Mouse (Mus musculus) MEL (cell line): ENCODE measurements around the gene Tnf.

Source experiments
- CTCF ChIP-seq, 3 experiments: IDR thresholded peaks in 2 of 3; conservative IDR thresholded peaks in 1 of 3; 2 replicates each; pipeline ENCODE4 v1.5.1; 2011 to 2012; ENCODE audit warnings: low read length in 3 of 3, low read depth in 2 of 3, mild to moderate bottlenecking in 2 of 3, improper control_type of control experiment in 1 of 3, inconsistent platforms in 1 of 3, mixed read lengths in 1 of 3, moderate library complexity in 1 of 3; ENCODE audit not compliant: control insufficient read depth in 1 of 3, insufficient read depth in 1 of 3, poor library complexity in 1 of 3, severe bottlenecking in 1 of 3
- E2F4 ChIP-seq: IDR thresholded peaks from 2 replicates; pipeline ENCODE4 v1.6.1; 2011; ENCODE audit warnings: low read depth, low read length, improper control_type of control experiment, borderline replicate concordance
- GATA1 ChIP-seq: IDR thresholded peaks from 2 replicates; pipeline ENCODE4 v1.6.1; 2011; ENCODE audit warnings: low read depth, low read length, improper control_type of control experiment
- POLR2A ChIP-seq, 2 experiments: IDR thresholded peaks; 2 replicates each; pipeline ENCODE4 v1.6.1; 2011 to 2012; ENCODE audit warnings: low read length in 2 of 2, mild to moderate bottlenecking in 2 of 2, control low read depth in 1 of 2, improper control_type of control experiment in 1 of 2, low read depth in 1 of 2, moderate library complexity in 1 of 2; ENCODE audit not compliant: control insufficient read depth in 1 of 2, insufficient read depth in 1 of 2, poor library complexity in 1 of 2
- SIN3A ChIP-seq: IDR thresholded peaks from 2 replicates; pipeline ENCODE4 v1.6.1; 2012; ENCODE audit warnings: low read length, improper control_type of control experiment, inconsistent platforms
- SMC3 ChIP-seq: IDR thresholded peaks from 2 replicates; pipeline ENCODE4 v1.6.1; 2011; ENCODE audit warnings: low read depth, low read length, improper control_type of control experiment
- ZNF384 ChIP-seq: IDR thresholded peaks from 2 replicates; pipeline ENCODE4 v1.6.1; 2012; ENCODE audit warnings: low read depth, mild to moderate bottlenecking, inconsistent platforms, low read length, improper control_type of control experiment

DNA sequence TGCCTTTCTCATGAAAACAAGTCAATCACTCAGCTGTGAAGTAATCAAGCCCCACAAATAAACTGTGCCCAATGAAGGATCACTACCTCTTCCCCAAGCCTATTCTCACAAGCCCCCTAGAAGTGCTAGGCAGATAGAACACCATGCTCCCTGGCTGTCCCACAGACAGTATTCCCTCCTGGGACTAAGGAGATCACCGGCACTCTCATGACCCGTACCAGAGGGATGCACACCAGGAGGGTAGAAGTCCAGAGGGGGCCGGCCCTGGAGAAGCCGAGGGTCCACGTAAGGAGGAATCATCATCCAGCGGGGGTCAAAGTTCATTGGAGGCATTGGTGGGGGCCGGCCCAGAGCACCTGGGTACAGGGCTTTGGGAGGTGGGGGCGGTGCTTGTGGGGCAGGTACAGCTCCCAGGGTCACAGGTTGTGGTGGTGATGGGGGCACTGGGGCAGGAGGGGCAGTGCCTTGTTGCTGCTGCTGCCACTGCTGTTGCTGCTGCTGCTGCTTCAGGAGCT, 44.1 kb downstream of the Tnf start:
- no peak for TF ChIP-seq E2F4
- no peak for TF ChIP-seq SIN3A
- TF ChIP-seq ZNF384, result no peak
- TF ChIP-seq CTCF (IDR thresholded peaks at IDR 0.05 in 2 of 3, conservative IDR thresholded peaks at IDR 0.05 in 1 of 3; ENCODE audit: control insufficient read depth in 1 of 3, insufficient read depth in 1 of 3, low read depth in 2 of 3, low read length in 3 of 3, poor library complexity in 1 of 3, severe bottlenecking in 1 of 3), result no peak
- TF ChIP-seq GATA1, result no peak
- TF ChIP-seq SMC3, result no peak
- TF ChIP-seq POLR2A (IDR thresholded peaks at IDR 0.05; ENCODE audit: control insufficient read depth in 1 of 2, insufficient read depth in 1 of 2, low read depth in 1 of 2, low read length in 2 of 2, poor library complexity in 1 of 2), result no peak
